Mouse (Mus musculus) cerebellum, adult (tissue): ENCODE results near the gene Fgfr2.

ENCODE experiments used
- ATAC-seq: cut with Nextera tagmentation; 2 replicates; pipeline ENCODE4 v1.9.2; 2017; ENCODE audit warnings: mild to moderate bottlenecking, moderate library complexity, mixed read lengths; ENCODE audit not compliant: insufficient number of reproducible peaks, low FRiP score, low TSS enrichment

Gene Fgfr2

DNA sequence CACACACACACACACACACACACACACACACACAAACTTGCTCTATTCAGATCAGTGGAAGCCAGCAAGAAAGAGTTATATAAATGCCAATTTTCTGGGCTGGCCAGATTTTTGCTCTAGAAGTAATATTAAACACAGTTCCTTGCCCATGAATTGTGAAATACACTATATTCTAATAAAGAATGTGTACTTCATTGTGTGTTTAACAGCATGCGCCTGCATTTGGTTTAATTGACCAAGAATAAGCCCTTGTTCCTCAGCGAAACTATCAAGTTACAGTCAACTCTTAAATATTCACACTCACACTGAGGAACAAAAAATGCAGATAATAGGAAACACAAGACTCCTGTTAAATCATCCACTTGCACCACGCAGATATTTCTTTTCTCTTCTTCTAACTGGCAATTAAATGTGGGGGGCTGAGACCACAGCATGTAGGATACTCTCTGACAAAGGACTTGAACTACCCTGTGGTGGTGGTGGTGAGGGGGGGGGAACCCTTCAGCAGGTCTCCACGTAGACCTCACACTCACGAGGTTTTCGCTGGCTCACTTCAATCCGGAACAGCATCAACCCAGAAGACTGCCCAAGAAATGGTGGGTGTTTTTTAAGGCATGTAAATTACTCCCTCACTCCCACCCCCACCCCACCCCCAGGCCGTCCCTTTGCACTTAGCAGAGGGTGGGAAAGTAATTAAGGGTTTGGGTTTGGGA lies 2865.0 kb downstream of the Fgfr2 start:
- no peak for ATAC-seq

DNA sequence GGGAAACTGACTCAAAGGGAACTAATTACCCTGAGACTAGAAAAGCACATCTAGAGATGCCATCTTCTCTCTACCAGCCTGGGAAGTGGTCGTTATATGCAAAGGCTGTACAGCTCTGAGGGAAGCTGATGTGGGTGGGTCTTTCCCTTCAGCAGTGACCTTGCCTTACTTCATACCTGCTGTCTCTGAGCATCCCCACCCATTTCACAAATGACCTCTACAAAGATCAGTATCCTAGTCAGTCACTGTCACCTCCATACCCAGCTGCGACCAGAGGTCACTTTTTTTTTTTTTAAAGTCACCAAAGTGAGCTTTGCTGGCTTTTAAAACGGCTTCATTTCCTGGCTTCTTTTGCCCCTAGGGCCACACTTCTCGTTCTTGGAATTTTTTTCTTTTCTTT lies 2869.9 kb downstream of the Fgfr2 start:
- no peak for ATAC-seq

DNA sequence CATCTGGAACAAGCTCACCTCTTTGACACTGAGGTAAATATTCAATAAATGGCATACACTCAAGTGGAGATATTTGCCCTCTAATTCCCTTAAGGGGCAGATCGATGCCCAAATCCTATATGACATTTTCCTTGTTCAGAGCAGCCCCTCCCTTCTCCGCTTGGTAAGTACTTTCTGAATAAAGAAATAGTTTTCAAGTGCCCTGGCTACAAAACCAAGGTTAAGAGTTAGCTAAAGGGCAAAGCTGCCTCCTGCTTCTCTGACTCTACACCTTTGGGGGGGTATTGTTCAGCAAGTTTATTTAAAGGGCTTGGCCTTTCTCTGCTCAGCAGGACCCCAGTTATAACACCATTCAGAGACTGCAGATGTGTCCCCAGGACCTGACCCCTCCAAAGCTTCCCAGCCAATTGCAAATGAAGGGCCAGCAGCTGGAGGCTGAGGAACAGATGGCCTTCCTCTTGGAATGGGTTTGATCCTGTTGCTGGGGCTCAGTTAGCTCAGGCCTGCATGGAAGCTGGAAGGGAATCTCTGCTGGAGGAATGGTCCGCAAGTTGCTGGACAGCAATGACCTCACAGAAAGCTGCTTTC lies 2871.1 kb downstream of the Fgfr2 start:
- no peak for ATAC-seq

DNA sequence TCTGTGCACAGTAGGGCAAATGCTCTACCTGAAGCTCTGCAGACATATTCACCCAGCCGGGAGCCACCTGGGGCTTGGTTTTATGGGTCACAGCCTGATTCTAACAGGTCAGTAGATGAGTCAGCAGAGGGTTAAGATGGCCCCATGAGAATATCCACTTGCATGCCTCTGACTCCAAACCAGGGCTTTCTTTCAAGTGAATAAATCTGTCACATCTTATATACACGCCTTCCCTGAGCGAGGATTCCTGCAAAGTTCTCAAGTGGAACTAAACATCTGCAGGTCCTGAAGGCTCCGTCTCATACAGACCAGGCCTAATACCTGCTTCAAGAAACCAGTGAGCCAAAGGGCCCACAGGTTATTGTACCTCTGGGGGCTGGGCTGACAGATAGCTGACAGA lies 2872.2 kb downstream of the Fgfr2 start:
- ATAC-seq = no peak

DNA sequence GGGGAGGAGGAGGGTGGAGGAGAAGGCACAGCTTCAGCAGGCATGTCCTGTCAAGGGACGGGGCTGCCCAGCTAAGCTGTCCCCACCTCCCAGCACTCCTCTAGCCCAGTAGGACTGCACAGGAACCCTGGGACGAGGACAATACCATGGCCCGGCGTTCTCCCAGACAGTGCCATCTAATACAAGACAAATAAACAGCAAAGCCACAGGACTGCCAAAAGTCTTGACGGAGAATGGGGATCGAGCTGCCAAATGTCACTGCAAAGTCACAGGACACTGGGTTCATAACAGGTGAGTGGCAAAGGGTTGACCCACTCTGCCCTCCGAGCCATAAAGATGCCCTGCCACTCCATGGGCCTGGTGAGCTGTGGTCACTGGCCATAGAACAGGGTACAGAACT lies 2874.7 kb downstream of the Fgfr2 start:
- no peak for ATAC-seq

DNA sequence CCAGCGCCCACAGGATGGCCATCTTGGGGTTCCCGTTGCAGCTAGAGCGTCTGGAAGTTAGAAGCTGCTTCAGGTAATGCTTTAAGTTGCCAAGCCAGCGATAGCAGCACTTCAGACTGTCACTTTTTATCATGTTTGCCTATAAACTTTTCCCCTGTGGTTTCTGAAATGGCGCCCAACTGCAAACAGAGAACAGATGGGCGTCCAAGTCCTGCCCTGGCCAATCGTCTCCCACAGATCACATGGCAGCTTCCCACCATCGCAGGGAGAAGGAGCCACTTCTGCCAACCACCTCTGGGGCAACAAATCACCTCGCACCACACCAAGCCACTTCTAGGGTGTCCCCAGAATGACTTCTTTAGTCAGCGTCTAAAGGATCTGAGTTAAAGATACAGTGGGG lies 2875.3 kb downstream of the Fgfr2 start:
- no peak for ATAC-seq

DNA sequence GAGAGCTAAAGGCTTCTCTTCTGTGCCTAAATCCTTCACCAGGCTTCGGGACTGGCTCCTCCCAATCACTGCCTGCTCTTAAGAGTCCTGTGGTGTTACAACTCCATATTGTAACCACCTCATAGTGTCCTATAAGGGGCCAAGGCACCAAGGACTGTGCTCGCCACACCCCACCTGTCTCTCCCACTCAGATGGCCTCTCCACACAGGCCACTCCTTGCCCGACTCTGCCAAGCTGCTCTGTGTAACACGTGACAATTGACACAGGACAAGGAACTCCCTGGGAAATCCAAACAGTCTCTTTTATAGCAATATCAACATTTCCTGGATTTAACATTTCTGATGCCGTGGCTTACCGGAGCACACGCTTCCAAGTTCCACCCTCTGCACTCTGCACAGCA lies 2876.7 kb downstream of the Fgfr2 start:
- ATAC-seq = no peak

DNA sequence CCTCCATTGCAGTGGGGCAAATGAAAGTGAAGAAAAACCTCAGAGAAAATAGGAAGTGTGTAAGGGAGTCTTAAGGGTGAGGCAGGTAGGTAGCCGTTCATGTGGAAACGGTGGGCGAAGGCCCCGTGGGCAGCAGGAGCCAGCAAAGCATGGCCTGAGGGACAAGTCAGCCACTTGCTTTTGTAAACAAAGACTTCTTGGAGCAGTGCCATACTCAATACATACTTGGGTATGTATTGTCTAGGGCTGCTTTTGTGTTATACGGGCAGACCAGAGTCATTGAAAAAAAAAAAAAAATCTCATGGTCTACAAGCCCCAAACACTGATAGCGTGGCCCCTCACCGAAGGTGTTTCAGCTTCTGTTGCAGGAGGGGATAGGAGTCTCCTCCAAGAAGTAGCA lies 2878.6 kb downstream of the Fgfr2 start:
- no peak for ATAC-seq

DNA sequence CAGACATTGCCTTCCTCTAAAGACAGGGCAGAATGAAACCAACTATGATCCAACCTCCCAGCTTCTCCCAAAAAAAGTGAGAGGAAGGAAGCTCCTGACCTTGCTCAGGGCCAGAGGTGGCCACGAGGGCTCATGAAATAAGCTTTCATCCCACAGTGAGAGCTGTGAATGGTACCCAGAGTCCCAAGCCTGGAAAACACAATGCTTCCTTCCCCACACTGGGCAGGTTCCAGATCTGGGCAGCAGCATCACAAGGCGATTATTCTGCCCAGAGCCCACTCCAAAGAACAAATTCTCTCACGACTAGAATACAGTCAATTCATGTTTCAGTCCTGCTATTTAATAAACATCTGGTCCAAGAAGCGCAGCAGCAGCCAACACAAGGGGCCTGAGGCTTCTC lies 2879.3 kb downstream of the Fgfr2 start:
- ATAC-seq = no peak

DNA sequence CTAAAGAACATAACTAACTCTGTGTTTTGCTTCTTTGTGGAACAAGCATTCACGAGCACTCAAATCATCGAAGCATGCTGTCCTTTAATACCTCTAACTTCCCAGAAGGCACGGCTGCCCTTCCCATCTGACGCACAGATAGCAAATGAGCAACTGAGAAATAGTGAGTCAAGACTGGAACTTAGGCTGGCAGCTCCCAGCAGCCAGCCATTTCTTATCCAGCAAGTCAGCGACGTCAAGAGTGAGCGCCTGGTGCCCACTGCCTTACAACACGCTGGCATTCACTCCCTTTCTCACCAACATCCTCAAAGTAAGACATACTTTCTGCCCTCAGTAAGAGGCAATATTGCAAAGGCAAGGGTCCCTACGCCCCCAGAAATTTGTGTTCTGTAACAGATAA lies 2883.0 kb downstream of the Fgfr2 start:
- no peak for ATAC-seq

DNA sequence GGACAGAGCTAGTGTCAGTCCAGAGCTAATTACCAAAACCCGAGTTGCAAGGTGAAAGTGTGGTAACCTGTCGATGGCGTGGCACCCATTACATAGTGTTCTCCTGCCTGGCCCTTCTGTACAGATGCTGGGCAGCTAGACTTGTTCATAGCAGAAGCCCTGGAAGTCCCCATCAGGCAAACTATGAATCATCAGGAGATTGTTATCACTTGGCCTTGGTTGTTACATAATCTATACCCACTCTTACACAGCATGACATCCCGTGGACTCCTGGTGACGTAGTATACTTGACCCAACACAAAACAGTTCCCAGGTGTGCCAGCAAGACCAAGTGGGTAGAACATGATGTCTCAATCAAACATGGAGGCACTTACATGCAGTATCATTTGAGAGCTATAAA lies 2885.9 kb downstream of the Fgfr2 start:
- no peak for ATAC-seq

DNA sequence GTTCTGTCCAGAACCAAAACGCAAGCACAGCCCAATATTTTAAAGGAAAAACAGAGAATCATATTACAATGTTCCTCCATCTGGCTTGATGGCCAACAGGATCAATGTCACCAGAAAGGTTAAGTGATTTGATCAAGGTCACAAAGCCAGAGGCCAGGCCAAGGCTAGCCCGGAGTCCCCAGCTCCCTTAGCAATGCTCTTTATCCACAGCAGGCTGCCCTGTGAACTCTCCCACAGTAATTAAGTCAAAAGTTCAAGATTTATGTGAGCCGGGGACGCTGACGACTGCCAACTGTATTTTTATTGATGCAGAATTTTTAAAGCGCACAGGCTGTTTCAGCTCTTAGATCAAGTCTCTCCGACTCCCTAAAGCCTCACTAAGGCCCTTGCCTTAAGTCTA lies 2889.4 kb downstream of the Fgfr2 start:
- no peak for ATAC-seq

DNA sequence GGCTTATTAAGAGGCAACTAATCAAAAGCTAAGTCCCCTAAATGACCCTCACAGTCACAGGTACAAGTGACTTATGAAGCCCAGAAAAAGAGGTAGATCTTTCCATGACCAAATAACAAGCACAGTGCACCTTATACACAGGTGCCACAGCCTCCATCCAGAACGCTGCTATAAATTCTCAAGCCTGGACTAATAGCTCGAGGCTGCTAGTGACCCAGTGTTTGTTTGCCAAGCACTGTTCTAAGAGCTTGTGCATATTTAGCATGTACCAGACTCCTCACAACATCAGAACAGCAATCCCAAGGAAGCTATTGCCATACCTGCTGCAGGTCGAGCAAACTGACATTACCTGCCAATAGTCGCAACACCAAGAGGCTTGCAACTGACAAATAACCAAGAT lies 2893.1 kb downstream of the Fgfr2 start:
- no peak for ATAC-seq

DNA sequence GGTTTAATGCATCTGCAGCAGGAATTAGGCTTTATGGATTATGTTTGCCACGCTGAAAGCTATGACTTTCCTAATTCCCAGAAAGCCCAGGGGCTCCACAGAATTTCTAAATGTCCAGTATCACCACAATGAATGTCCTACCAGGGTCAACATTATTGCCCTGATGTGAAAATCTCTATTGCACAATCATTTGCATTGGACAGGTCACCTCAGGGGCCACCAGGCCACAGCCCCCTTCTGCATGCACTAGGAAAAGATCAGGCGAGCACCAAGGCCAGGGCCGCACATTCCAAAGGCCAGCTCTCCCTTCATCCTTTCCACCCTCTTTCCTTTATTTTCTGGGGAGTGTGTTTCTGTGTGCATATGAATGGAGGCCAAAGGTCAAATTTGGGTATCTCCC lies 2897.9 kb downstream of the Fgfr2 start:
- no peak for ATAC-seq

DNA sequence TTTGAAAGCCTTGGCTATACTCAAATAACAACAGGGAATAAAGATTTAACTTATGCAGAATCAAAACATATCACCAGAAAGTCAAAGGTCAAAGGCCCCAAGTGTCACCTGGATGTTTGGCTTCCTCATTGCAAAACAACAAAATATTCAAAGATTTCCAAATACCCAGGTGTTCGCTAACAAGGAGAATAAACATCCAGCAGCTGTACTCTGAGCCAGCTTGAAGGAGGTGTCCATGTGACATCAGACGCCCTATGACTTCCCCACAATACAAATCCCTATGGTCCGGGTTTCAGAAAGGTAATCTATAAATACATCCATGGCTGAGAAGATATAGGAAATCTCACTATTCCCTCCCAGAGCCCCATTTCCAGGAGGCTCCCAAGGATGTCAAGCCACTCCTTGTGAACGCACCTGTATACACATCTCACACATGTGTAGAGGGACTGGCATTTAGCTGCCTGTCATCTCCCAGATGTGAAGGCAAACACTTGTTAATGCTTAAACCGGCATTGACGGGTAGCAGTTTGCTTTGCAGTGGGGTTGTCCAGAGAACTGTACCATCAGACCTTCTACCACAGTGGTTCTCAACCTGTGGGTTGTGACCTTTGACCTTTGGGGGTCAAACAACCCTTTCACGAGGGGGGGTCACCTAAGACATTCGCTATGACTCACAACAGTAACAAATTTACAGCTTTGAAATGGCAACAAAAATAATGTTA lies 2900.4 kb downstream of the Fgfr2 start:
- no peak for ATAC-seq

DNA sequence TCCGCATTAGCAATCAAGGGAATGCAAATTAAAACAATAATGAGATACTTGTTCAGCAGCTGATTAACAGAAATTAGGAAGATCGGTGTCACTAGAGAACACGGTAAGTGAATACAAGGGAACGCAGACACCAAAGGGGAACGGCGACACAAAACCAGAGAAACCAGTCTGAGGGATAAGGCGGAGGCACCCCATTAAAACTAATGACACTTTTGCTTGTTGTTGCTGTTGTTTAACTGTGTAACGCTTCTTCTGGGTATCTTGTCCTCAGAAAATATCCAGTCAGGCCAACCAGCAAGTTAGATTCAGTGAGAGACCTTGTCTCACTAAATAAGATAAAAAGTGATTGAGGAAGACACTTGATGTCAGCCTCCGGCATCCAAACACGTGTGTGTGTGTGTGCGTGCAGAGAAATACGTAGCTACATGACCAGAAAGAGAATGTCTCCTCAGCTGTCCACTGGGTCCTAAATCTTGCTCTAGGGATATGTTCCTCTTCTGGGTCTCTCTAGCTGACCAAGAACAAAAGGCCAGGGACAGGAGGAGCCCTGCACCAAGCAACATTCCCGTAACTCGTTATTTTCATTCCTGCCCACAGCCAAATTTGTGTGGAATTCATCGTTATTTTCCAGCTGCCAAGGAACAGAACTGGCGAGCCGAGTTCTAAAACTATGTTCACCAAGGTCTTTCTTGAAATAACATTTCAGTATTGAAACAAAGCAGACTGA lies 2901.3 kb downstream of the Fgfr2 start:
- ATAC-seq = no peak

DNA sequence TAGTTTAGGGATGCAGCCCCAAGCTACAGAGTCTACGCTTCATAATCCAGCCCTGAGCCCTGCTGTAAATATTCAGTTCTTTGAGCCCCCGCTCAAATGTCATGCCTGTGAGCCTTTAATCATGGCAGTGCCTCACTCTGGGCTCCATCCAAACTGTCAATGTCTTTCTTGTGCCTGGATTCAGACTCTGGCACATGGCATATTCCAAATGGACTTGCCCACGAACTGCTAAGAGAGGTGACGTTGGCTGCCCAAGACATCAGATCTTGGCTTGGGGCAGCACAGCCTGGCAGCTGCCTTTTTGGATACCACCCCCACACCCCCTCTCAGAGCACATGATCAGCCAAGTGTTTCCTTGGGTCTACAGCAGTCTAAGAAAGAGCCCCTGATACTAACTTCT lies 2902.5 kb downstream of the Fgfr2 start:
- no peak for ATAC-seq

DNA sequence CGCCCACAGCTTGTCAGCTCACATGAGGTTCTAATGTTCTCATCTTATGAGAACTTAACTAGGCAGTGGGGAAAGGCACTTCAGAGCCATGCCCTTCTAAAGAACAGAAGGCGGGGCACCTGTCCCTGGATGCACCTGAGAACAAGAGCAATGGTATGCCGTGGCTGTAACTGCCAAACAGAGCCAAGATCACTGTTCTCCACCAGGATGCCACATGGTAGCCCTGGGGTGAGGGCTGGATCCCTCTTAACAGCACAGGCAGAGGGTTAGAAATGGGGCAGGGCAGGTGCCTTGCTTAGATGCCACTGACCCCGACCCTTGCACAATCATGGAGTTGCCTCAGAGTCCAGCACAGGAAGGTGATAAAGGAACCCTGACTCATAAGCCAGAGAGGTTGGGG lies 2903.3 kb downstream of the Fgfr2 start:
- no peak for ATAC-seq

DNA sequence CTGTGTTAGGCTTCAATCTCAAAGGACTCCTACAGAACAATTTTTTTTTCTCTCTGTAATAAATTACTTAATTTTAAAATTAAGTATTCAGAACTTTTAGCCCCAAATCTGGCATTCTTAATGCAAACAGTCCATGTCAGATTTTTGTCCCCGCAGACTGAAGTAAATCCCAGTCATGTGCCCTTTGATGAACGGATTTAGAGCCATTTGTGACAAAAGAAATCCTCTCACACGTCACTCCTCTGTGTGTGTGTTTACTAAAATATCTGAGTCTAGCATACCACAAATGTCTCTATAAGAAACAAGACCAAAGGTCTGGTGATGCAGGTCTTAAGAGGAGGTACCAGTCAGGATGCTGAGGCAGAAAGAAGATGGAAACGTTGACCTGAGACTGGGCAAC lies 2906.9 kb downstream of the Fgfr2 start:
- ATAC-seq = no peak

DNA sequence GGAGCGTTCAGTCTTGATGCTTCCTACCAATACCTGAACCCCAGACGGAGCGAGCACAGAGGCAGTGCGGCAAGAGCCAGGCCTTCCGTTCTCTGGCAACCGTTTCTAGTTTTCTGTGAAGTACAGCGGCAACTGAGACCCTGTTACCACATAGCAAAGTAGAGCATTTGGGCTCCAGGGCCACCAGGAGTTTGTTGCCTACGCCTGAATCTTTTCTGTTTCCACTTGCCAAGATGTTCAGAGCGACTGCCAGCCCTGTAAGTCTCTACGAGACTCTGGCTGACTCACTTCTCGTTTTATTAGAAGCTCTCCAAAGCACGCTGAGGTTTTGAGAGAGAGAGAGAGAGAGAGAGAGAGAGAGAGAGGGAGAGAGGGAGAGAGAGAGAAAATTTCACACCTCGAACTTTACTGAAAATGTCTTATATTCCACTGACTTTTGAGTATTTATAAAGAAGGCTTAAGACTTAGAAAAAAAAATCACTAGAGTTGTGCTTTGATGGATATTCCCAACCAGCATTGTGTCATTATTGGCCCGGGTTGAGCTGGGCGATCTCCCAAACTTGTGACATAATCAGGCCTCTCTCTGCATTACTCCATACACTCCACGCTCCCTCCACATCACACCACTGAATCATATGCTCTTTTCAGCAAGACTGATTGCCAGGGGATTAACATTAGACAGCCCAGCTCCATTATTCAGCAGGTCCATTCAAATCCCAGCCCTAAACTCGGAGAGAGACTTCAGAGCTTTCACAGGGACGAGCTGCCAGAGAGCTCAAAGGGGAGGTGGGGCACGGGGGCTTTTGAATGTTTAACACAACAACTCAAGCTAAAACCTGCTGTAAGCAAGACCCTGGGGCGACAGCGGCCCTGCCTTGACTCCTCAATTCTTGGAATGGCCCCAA lies 2907.6 kb downstream of the Fgfr2 start:
- ATAC-seq = no peak
